Comparison of ENCODE assay signal across 23 mouse cellular contexts in the genomic region with DNA sequence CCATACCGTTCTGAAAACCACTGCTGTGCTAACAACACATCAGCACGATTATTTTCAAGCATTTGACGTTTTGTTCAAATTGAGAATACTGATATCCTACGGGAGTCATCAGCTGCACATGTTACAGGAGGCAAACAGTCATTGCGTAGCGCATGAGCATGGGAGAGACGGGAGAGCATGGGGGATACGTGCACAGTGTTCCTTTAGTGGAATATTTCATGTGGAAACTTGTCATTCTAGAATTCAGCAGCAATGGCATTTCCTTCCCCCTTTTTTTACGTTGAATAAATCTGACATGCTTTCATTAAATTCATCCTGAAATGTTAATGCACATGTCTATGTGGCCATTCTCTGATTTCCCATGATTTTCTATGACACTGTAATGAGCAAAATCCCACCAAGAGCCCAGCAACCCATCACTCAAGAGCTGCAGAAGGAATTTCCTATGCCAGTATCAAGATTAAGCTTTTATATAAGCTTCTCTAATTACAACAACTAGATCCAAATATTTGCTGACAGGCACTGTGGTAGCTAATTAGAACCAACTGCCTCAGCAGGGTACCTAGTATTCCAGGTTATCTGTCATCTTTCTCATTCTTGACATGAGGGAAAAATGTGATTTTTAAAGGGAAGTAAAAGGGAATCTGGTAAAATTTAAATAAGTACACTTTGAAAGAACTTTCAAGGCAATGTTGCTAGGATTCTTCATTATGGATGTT.
DNase-seq lines count a peak whose midpoint lies in the region; ATAC-seq lines count a peak whose summit lies in the region.
"Had no signal": no experiment of that assay in that cellular context is flagged by ENCODE, and none has a peak within 500 bp of the region (broad histone marks: within the 10 kb centered on the region; RNA-seq: fewer than 3 reads in every experiment).

No protein-coding gene starts in this region.

- no peak for DNase-seq in midbrain, embryonic 10.5 days (ENCODE audit: low spot score)
- peak; percentile 2 for DNase-seq in embryonic facial prominence, embryonic 14.5 days (ENCODE audit: low spot score)
- DNase-seq in spleen, postnatal 36 days (ENCODE audit: low spot score in 2 of 2): no peak
- DNase-seq in layer of hippocampus, postnatal 25 days (ENCODE audit: extremely low spot score in 1 of 2, low spot score in 1 of 2): no peak
- DNase-seq in embryo, embryonic 10.5 days (ENCODE audit: low spot score): no peak
- DNase-seq: adrenal gland, postnatal 25 days; cerebellum, adult 2 months; gastrocnemius, postnatal 10 days; heart, adult 18-20 months; heart, postnatal 4 days; kidney, postnatal 4 days had no signal

- H3K27ac ChIP-seq in midbrain, embryonic 12.5 days (replicated peaks): no peak overlapping the region
- H3K27ac ChIP-seq in midbrain, embryonic 10.5 days (replicated peaks): no peak overlapping the region
- no peak overlapping the region for H3K27ac ChIP-seq in embryonic facial prominence, embryonic 14.5 days (replicated peaks; ENCODE audit: low read depth, low read length)
- H3K27ac ChIP-seq in hindbrain, embryonic 16.5 days (ENCODE audit: low read depth, low read length): no peak overlapping the region
- 0 out of 2 replicates have a peak overlapping the region, but pooled peaks have one; percentile 1 for H3K27ac ChIP-seq in neural tube, embryonic 15.5 days (replicated peaks)
- H3K27ac ChIP-seq: embryonic facial prominence, embryonic 15.5 days; heart, embryonic 15.5 days; limb, embryonic 13.5 days; liver, embryonic 14.5 days; lung, embryonic 15.5 days; macrophage had no signal

- WGBS in midbrain, embryonic 12.5 days: 80% methylated on average over 9 of the region's 9 CpGs
- 89% methylated on average over 9 of the region's 9 CpGs for WGBS in midbrain, embryonic 10.5 days
- WGBS in embryonic facial prominence, embryonic 14.5 days: 62% methylated on average over 9 of the region's 9 CpGs
- 57% methylated on average over 9 of the region's 9 CpGs for WGBS in hindbrain, embryonic 16.5 days
- 45% methylated on average over 9 of the region's 9 CpGs for WGBS in neural tube, embryonic 15.5 days

- no peaks in the 10 kb centered on the region for H3K36me3 ChIP-seq in midbrain, embryonic 12.5 days
- H3K36me3 ChIP-seq in midbrain, embryonic 10.5 days: no peaks in the 10 kb centered on the region
- no peaks in the 10 kb centered on the region for H3K36me3 ChIP-seq in embryonic facial prominence, embryonic 14.5 days (ENCODE audit: control insufficient read depth, insufficient read depth, low read length)
- H3K36me3 ChIP-seq in hindbrain, embryonic 16.5 days (ENCODE audit: control insufficient read depth, insufficient read depth, low read length): no peaks in the 10 kb centered on the region
- H3K36me3 ChIP-seq in neural tube, embryonic 15.5 days: no peaks in the 10 kb centered on the region
- H3K36me3 ChIP-seq: embryonic facial prominence, embryonic 15.5 days; heart, embryonic 15.5 days; limb, embryonic 13.5 days; lung, embryonic 15.5 days had no signal

- H3K9me3 ChIP-seq in midbrain, embryonic 12.5 days: no peaks in the 10 kb centered on the region
- no peaks in the 10 kb centered on the region for H3K9me3 ChIP-seq in midbrain, embryonic 10.5 days (replicated peaks)
- no peaks in the 10 kb centered on the region for H3K9me3 ChIP-seq in embryonic facial prominence, embryonic 14.5 days (ENCODE audit: control insufficient read depth, low read length)
- no peaks in the 10 kb centered on the region for H3K9me3 ChIP-seq in hindbrain, embryonic 16.5 days (ENCODE audit: control insufficient read depth, low read length)
- no peaks in the 10 kb centered on the region for H3K9me3 ChIP-seq in neural tube, embryonic 15.5 days (replicated peaks)
- H3K9me3 ChIP-seq: embryonic facial prominence, embryonic 15.5 days; heart, embryonic 15.5 days; limb, embryonic 13.5 days; lung, embryonic 15.5 days had no signal

- H3K4me2 ChIP-seq in midbrain, embryonic 12.5 days (replicated peaks): no peak overlapping the region
- H3K4me2 ChIP-seq in embryonic facial prominence, embryonic 14.5 days (ENCODE audit: low read depth, low read length): no peak overlapping the region
- H3K4me2 ChIP-seq in hindbrain, embryonic 16.5 days (ENCODE audit: low read length): peak overlapping the region; percentile 28
- H3K4me2 ChIP-seq in neural tube, embryonic 15.5 days: peak overlapping the region; percentile 27; the same call in 1 of the 2 replicates
- H3K4me2 ChIP-seq: embryonic facial prominence, embryonic 15.5 days; heart, embryonic 15.5 days; limb, embryonic 13.5 days; lung, embryonic 15.5 days had no signal

- no peaks in the 10 kb centered on the region for H3K4me1 ChIP-seq in midbrain, embryonic 12.5 days
- H3K4me1 ChIP-seq in midbrain, embryonic 10.5 days: no peaks in the 10 kb centered on the region
- H3K4me1 ChIP-seq in embryonic facial prominence, embryonic 14.5 days (ENCODE audit: control insufficient read depth, insufficient read depth, low read length): no peaks in the 10 kb centered on the region
- no peaks in the 10 kb centered on the region for H3K4me1 ChIP-seq in hindbrain, embryonic 16.5 days (ENCODE audit: control insufficient read depth, insufficient read depth, low read depth, low read length)
- no peaks in the 10 kb centered on the region for H3K4me1 ChIP-seq in neural tube, embryonic 15.5 days
- H3K4me1 ChIP-seq: embryonic facial prominence, embryonic 15.5 days; heart, embryonic 15.5 days; limb, embryonic 13.5 days; lung, embryonic 15.5 days had no signal

- H3K27me3 ChIP-seq in midbrain, embryonic 12.5 days: no peaks in the 10 kb centered on the region
- H3K27me3 ChIP-seq in midbrain, embryonic 10.5 days (ENCODE audit: low read depth, poor library complexity, severe bottlenecking): no peaks in the 10 kb centered on the region
- no peaks in the 10 kb centered on the region for H3K27me3 ChIP-seq in embryonic facial prominence, embryonic 14.5 days (replicated peaks; ENCODE audit: control insufficient read depth, insufficient read depth, low read length)
- H3K27me3 ChIP-seq in hindbrain, embryonic 16.5 days (replicated peaks; ENCODE audit: control insufficient read depth, insufficient read depth, low read length): no peaks in the 10 kb centered on the region
- H3K27me3 ChIP-seq in neural tube, embryonic 15.5 days (replicated peaks): no peaks in the 10 kb centered on the region
- H3K27me3 ChIP-seq: embryonic facial prominence, embryonic 15.5 days; heart, embryonic 15.5 days; limb, embryonic 13.5 days; lung, embryonic 15.5 days had no signal

- ATAC-seq in midbrain, embryonic 12.5 days (ENCODE audit: low FRiP score, low read depth): peak; percentile 71
- no peak for ATAC-seq in embryonic facial prominence, embryonic 14.5 days (ENCODE audit: low read depth)
- ATAC-seq in hindbrain, embryonic 16.5 days: peak; percentile 81
- ATAC-seq in neural tube, embryonic 15.5 days (ENCODE audit: low FRiP score): peak; percentile 77; the same call in 1 of the 2 replicates
- ATAC-seq: activated CD4-positive, CD25-positive, alpha-beta regulatory T cell, adult 4 months; intestine, embryonic 16.5 days; Patski had no signal

- no peak overlapping the region for H3K4me3 ChIP-seq in midbrain, embryonic 12.5 days
- no peak overlapping the region for H3K4me3 ChIP-seq in midbrain, embryonic 10.5 days
- no peak overlapping the region for H3K4me3 ChIP-seq in embryonic facial prominence, embryonic 14.5 days (ENCODE audit: low read depth, low read length)
- no peak overlapping the region for H3K4me3 ChIP-seq in hindbrain, embryonic 16.5 days (ENCODE audit: low read length)
- H3K4me3 ChIP-seq in neural tube, embryonic 15.5 days (replicated peaks): no peak overlapping the region
- H3K4me3 ChIP-seq: embryonic facial prominence, embryonic 15.5 days; heart, embryonic 15.5 days; limb, embryonic 13.5 days; lung, embryonic 15.5 days had no signal

- H3K9ac ChIP-seq in midbrain, embryonic 12.5 days (replicated peaks): no peak overlapping the region
- no peak overlapping the region for H3K9ac ChIP-seq in embryonic facial prominence, embryonic 14.5 days (ENCODE audit: low read depth, low read length)
- no peak overlapping the region for H3K9ac ChIP-seq in hindbrain, embryonic 16.5 days (ENCODE audit: low read depth, low read length)
- H3K9ac ChIP-seq in neural tube, embryonic 15.5 days (replicated peaks): no peak overlapping the region
- H3K9ac ChIP-seq: embryonic facial prominence, embryonic 15.5 days; heart, embryonic 15.5 days; limb, embryonic 13.5 days; liver, embryonic 14.5 days; lung, embryonic 15.5 days had no signal

Comparison
In these comparisons a context has a peak if more than half of its experiments do, and no peak if none do; other contexts are left out.
1. H3K4me2 ChIP-seq: peak in hindbrain, embryonic 16.5 days (single experiment) and neural tube, embryonic 15.5 days (single experiment); none in midbrain, embryonic 12.5 days (single experiment) and embryonic facial prominence, embryonic 14.5 days (single experiment).